Mouse (Mus musculus) inflammation-experienced regulatory T-cells, adult 6 months (primary cell): ENCODE measurements around the gene Tlr11. TPM values are rescaled to one million over a fixed set of nuclear protein-coding genes. Genes with fewer than 3 reads are reported as not detected.

ENCODE experiments used
- ATAC-seq: one replicate; pipeline ENCODE4 v1.8.0; 2017
- polyA plus RNA-seq, 3 experiments: library from polyadenylated mRNA; unstranded; fragments of 100-300 nt; shearing (Covaris generic); gene quantifications; one replicate each; pipeline ENCODE4 v1.2.1; 2017

The Tlr11 gene
- polyA plus RNA-seq: under 1 TPM in 1 of 3 experiments, not detected in 2; 0.20 TPM

DNA sequence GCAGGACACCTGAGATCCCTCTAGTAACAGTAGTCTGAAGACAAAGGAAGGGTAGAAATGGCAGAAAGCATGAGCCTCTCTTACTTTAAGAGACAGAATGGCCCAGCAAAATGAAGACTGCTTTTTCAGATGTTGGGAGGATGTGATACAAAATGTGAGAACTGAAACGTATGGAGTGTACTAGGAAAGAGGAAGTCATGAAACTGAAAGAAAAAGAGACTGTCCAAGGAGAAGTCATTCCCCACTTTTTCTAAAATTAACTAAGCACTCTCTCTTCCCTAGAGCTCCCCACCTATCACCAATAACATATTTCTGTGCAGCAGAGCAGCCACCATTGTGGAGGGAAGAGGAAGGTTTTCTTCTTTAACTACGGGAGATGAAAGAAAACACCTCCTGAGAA, at the start of gene Tlr11:
Gene Tlr11, plus strand, starts transcription at position 322 of the 400 bp plus-strand sequence.
- no peak for ATAC-seq

DNA sequence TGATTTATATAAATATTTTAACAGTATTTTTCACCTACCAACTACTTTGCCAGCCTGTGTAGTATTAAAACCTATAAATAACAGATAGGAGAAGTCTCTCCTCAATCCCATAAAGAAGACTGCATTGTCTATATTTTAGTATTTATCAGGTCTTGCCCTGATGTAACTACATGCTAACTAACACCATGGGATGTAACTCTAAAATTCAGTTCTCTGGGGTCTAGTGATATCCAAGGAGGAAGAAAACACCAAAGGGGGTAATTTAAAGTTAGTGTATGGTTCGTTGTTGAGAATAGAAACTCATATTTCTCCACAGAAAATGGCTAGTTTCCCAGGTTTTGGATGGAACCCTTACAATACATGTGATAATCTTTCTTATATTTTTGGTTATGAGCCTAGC, 31.1 kb upstream of the Tlr11 start, which contains the start of gene Olfr734:
Gene Olfr734, minus strand, starts transcription at position 101 of the 400 bp plus-strand sequence.
- no peak for ATAC-seq

DNA sequence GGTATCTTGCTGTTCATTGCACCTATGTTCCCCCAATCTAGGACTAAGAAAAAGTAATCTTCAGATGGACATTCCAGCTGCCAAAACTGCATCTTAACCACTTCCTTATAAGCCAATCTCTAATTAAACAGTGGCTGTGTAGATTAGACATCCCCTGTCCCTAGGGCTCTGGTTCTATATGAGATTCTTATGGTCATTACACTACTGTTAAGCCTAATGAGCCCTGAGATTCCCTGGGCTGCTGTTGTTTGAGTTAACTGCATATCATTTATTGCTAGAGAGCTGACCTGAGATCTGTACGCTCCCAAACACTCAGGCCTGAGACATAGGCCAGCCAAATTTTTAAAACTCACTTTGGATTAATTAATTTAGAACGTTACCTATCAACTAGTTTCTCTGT, 8.9 kb upstream of the Tlr11 start, which contains the start of gene Olfr735:
Gene Olfr735, minus strand, starts transcription at position 77 of the 400 bp plus-strand sequence.
- ATAC-seq: no peak

DNA sequence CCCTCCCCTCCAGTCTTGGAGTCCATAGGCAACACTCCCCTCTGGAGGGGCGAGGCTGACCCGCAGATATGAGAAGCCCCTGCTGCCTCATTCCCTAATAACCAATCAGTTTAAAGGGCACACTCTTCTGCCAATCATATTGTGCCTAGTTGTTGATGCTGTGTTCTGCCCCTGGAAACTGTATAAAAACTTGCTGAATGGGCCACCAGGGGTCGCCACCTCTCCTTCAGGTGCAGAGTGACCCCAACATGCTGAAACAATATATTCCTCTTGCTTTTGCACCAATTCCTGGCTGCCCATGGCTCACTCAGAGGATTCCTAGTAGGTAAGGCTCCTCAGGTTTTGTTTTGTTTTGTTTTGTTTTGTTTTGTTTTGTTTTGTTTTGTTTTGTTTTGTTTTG, 5.3 kb upstream of the Tlr11 start:
- no peak for ATAC-seq

GRCm38 (mm10) chr14:50356725-50357124, 989 bp upstream of the Tlr11 start:
- no peak for ATAC-seq

DNA sequence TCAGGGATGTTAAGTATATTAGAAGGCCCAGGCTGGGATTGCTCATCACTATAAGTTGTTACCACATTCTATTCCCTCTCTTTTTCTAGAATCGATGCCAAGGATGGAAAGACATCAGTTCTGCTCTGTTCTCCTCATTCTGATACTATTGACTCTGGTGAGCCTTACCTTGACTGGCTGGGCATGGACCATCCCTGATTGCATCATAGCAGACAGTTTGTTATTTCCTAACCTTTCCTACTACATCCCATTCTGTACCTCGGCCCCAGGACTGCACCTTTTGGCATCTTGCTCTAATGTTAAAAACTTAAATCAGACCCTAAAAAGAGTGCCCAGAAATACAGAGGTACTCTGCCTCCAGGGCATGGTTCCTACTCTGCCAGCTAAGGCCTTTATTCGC, 2.8 kb downstream of the Tlr11 start:
- no peak for ATAC-seq

- no peak for ATAC-seq
Observed at GRCm38 (mm10) chr14:50363561-50363960, 5.8 kb downstream of the Tlr11 start.

DNA sequence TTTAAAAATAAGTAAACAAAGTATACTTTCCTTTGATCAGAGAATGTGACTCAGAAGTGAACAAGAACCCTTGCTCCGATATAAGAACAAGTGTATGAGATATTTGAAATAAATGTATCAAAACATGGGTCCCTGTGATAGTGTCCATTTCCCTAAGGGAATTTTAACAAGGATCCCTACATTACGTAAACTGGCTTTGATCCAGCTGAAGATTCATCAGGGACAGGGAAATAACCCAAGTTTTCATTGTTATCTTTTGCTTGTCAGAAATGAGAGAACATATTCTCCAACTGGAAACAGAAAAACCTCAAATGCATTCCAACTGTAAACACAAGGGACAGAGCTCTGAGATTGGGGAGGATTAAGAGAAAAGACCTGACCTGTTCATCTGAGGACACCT, 23.1 kb downstream of the Tlr11 start, which contains the start of gene Olfr736:
Gene Olfr736, plus strand, starts transcription at position 301 of the 400 bp plus-strand sequence.
- ATAC-seq: no peak

- ATAC-seq: no peak
Observed at GRCm38 (mm10) chr14:50407268-50407667, 49.6 kb downstream of the Tlr11 start, which contains the start of gene Olfr738. Gene Olfr738 (plus strand): TSS chr14:50407568.

Other genes with a start within 250 kb of the Tlr11 start
- under 1 TPM in 1 of 3 experiments, not detected in 2; 0.28 TPM for gene Olfr727, start 234.7 kb upstream of the Tlr11 start, polyA plus RNA-seq
- not detected for gene Olfr728, start 215.2 kb upstream of the Tlr11 start, polyA plus RNA-seq
- gene Olfr729, start 205.0 kb upstream of the Tlr11 start, polyA plus RNA-seq: not detected
- gene Olfr730, start 169.7 kb upstream of the Tlr11 start, polyA plus RNA-seq: not detected
- not detected for gene Olfr731, start 116.0 kb upstream of the Tlr11 start, polyA plus RNA-seq
- not detected for gene Olfr732, start 73.7 kb upstream of the Tlr11 start, polyA plus RNA-seq
- not detected for gene Olfr733, start 56.4 kb upstream of the Tlr11 start, polyA plus RNA-seq
- gene Olfr734, start 31.2 kb upstream of the Tlr11 start, polyA plus RNA-seq: not detected
- not detected for gene Olfr735, start 9.0 kb upstream of the Tlr11 start, polyA plus RNA-seq
- not detected for gene Olfr736, start 23.2 kb downstream of the Tlr11 start, polyA plus RNA-seq
- not detected for gene Olfr738, start 49.7 kb downstream of the Tlr11 start, polyA plus RNA-seq
- not detected for gene Olfr739, start 60.7 kb downstream of the Tlr11 start, polyA plus RNA-seq
- gene Olfr740, start 87.6 kb downstream of the Tlr11 start, polyA plus RNA-seq: not detected
- not detected for gene Olfr741, start 114.8 kb downstream of the Tlr11 start, polyA plus RNA-seq
- gene Olfr742, start 145.7 kb downstream of the Tlr11 start, polyA plus RNA-seq: not detected
- gene Olfr743, start 163.9 kb downstream of the Tlr11 start, polyA plus RNA-seq: not detected